In genomic region chr7:27540521-27540920, GRCm38 (mm10) we compare ENCODE assay signal across 16 mouse cellular contexts. TPM values are rescaled to one million over a fixed set of nuclear protein-coding genes. Genes with fewer than 3 reads are reported as not detected.
DNase-seq lines count a peak whose midpoint lies in the region; ATAC-seq and TF ChIP-seq lines count a peak whose summit lies in the region.
"Had no signal": no experiment of that assay in that cellular context is flagged by ENCODE, and none has a peak within 500 bp of the region (broad histone marks: within the 10 kb centered on the region; RNA-seq: fewer than 3 reads in every experiment).

No protein-coding gene starts in this region.

- no peaks in the 10 kb centered on the region; the same call in 1 of the 2 replicates for H3K79me2 ChIP-seq in MEL (ENCODE audit: control insufficient read depth, insufficient read depth, low read length, poor library complexity)

- H3K27me3 ChIP-seq in heart, embryonic 13.5 days (replicated peaks) = no peaks in the 10 kb centered on the region
- no peaks in the 10 kb centered on the region for H3K27me3 ChIP-seq in MEL (ENCODE audit: control insufficient read depth in 1 of 2, insufficient read depth in 2 of 2, low read length in 2 of 2)
- H3K27me3 ChIP-seq in forebrain, embryonic 13.5 days = no peaks in the 10 kb centered on the region
- H3K27me3 ChIP-seq in forebrain, embryonic 10.5 days (ENCODE audit: poor library complexity, severe bottlenecking) = no peaks in the 10 kb centered on the region; the same call in 1 of the 2 replicates

- no peak for ATAC-seq in heart, embryonic 13.5 days (ENCODE audit: extremely low read depth, insufficient number of reproducible peaks, low FRiP score, low TSS enrichment)
- peak; percentile 79 for ATAC-seq in erythroid progenitor cell, adult 5-6 weeks (replicated peaks; ENCODE audit: low FRiP score, poor library complexity, severe bottlenecking)
- peak; percentile 41 for ATAC-seq in megakaryocyte progenitor cell, adult 5-6 weeks (replicated peaks; ENCODE audit: poor library complexity)
- no peak for ATAC-seq in forebrain, embryonic 13.5 days

- no peak for TF ChIP-seq CTCF in MEL (IDR thresholded peaks at IDR 0.05 in 2 of 3, conservative IDR thresholded peaks at IDR 0.05 in 1 of 3; ENCODE audit: control insufficient read depth in 1 of 3, insufficient read depth in 1 of 3, low read depth in 2 of 3, low read length in 3 of 3, poor library complexity in 1 of 3, severe bottlenecking in 1 of 3)

- H3K36me3 ChIP-seq in heart, embryonic 13.5 days = peaks cover 47% of the 10 kb centered on the region
- peaks cover 0 to 9% of the 10 kb centered on the region in 2 experiments; a peak in 2 of 4 replicates for H3K36me3 ChIP-seq in MEL (ENCODE audit: control insufficient read depth in 1 of 2, insufficient read depth in 2 of 2, low read length in 2 of 2)
- peaks cover 48% of the 10 kb centered on the region for H3K36me3 ChIP-seq in forebrain, embryonic 13.5 days (ENCODE audit: poor library complexity, severe bottlenecking)
- H3K36me3 ChIP-seq in forebrain, embryonic 10.5 days (replicated peaks) = peaks cover 23% of the 10 kb centered on the region

- 0 out of 2 replicates have a peak overlapping the region, but pooled peaks have one; percentile 3 for H3K4me2 ChIP-seq in heart, embryonic 13.5 days
- no peak overlapping the region for H3K4me2 ChIP-seq in forebrain, embryonic 13.5 days
- H3K4me2 ChIP-seq: midbrain, embryonic 11.5 days had no signal

- H3K9me3 ChIP-seq in heart, embryonic 13.5 days = no peaks in the 10 kb centered on the region
- no peaks in the 10 kb centered on the region for H3K9me3 ChIP-seq in MEL (replicated peaks; ENCODE audit: insufficient read depth, low read length)
- H3K9me3 ChIP-seq in forebrain, embryonic 13.5 days (replicated peaks) = no peaks in the 10 kb centered on the region
- H3K9me3 ChIP-seq in forebrain, embryonic 10.5 days = no peaks in the 10 kb centered on the region

- peaks cover 34% of the 10 kb centered on the region for H3K4me1 ChIP-seq in heart, embryonic 13.5 days
- peaks cover 2 to 33% of the 10 kb centered on the region in 2 experiments for H3K4me1 ChIP-seq in MEL (ENCODE audit: control insufficient read depth in 1 of 2, insufficient read depth in 2 of 2, low read length in 2 of 2)
- peaks cover 16% of the 10 kb centered on the region for H3K4me1 ChIP-seq in forebrain, embryonic 13.5 days
- peaks cover 20% of the 10 kb centered on the region for H3K4me1 ChIP-seq in forebrain, embryonic 10.5 days

- no peak for TF ChIP-seq POLR2A in MEL (IDR thresholded peaks at IDR 0.05; ENCODE audit: control insufficient read depth in 1 of 2, insufficient read depth in 1 of 2, low read depth in 1 of 2, low read length in 2 of 2, poor library complexity in 1 of 2)

- no peak overlapping the region for H3K4me3 ChIP-seq in heart, embryonic 13.5 days
- H3K4me3 ChIP-seq in MEL (ENCODE audit: control insufficient read depth in 1 of 2, insufficient read depth in 1 of 2, low read depth in 2 of 2, low read length in 2 of 2) = no peak overlapping the region
- H3K4me3 ChIP-seq in forebrain, embryonic 13.5 days = no peak overlapping the region
- no peak overlapping the region for H3K4me3 ChIP-seq in forebrain, embryonic 10.5 days

- TF ChIP-seq EP300 in MEL (IDR thresholded peaks at IDR 0.05; ENCODE audit: low read depth in 1 of 2, low read length in 2 of 2) = peak; percentile 39 to 60; a peak in 3 of 4 replicates

- H3K27ac ChIP-seq in heart, embryonic 13.5 days (replicated peaks) = no peak overlapping the region
- H3K27ac ChIP-seq in MEL (ENCODE audit: control insufficient read depth, low read depth, low read length) = no peak overlapping the region
- H3K27ac ChIP-seq in forebrain, embryonic 13.5 days = no peak overlapping the region
- no peak overlapping the region for H3K27ac ChIP-seq in forebrain, embryonic 10.5 days

- H3K9ac ChIP-seq in heart, embryonic 13.5 days = no peak overlapping the region; the same call in 1 of the 2 replicates
- no peak overlapping the region for H3K9ac ChIP-seq in MEL (ENCODE audit: control insufficient read depth, low read depth, low read length, poor library complexity, severe bottlenecking)
- no peak overlapping the region for H3K9ac ChIP-seq in forebrain, embryonic 13.5 days

- TF ChIP-seq RAD21 in MEL (IDR thresholded peaks at IDR 0.05; ENCODE audit: low read depth, low read length) = no peak

- WGBS in heart, embryonic 13.5 days = 61% methylated on average over 2 of the region's 2 CpGs
- WGBS in forebrain, embryonic 13.5 days = 81% methylated on average over 2 of the region's 2 CpGs
- 77% methylated on average over 2 of the region's 2 CpGs for WGBS in forebrain, embryonic 10.5 days

- DNase-seq in heart, adult 8-10 months (ENCODE audit: low spot score) = no peak
- peak; percentile 68 for DNase-seq in MEL (ENCODE audit: low read depth, low spot score)
- DNase-seq in neural tube, embryonic 10.5 days (ENCODE audit: extremely low spot score, low spot score) = no peak
- no peak for DNase-seq in forebrain, embryonic 10.5 days (ENCODE audit: extremely low spot score, low spot score)
- DNase-seq: cerebellum, adult 8-10 months; embryo, embryonic 11 days; heart, postnatal 4 days; kidney, postnatal 25 days; layer of hippocampus, postnatal 36 days; lung, postnatal 14 days; right cerebral cortex, postnatal 25 days had no signal

RNA-seq across cellular contexts. Expression of gene Pld3, which starts 12.5 kb away (rescaled TPM):
- polyA plus RNA-seq in heart, embryonic 13.5 days (2015; fragmentation: Nextera tagmentation; extraction: Ambion mirVana) = 62.5 and 65.9 TPM in 2 replicates
- total RNA-seq in heart, adult 8-10 months (2022) = 10 to 100 TPM; 26.8 to 33.5 (median 30.5) TPM
- total RNA-seq in MEL (2012; rRNA removed) = 8.0 and 11.1 TPM in 2 replicates
- 10 to 100 TPM in 1 of 2 experiments, not detected in 1; 22.8 TPM for polyA plus RNA-seq in MEL (2012; ENCODE audit: insufficient read depth in 1 of 2, insufficient read length in 2 of 2, low read depth in 1 of 2, low replicate concordance in 2 of 2, missing spikeins in 1 of 2)
- total RNA-seq in erythroid progenitor cell, adult 5-6 weeks (2015; ENCODE audit: low replicate concordance) = 43.2 and 88.0 TPM in 2 replicates
- total RNA-seq in erythroid progenitor cell, adult 5-6 weeks (2017; ENCODE audit: low replicate concordance) = 19.1 and 26.3 TPM in 2 replicates
- 9.3 and 9.4 TPM in 2 replicates for total RNA-seq in megakaryocyte progenitor cell, adult 5-6 weeks (2015)
- 5.3 and 7.5 TPM in 2 replicates for total RNA-seq in megakaryocyte progenitor cell, adult 5-6 weeks (2017)
- polyA plus RNA-seq in forebrain, embryonic 13.5 days (2015; fragmentation: Nextera tagmentation; extraction: Ambion mirVana) = 68.2 and 72.8 TPM in 2 replicates
- 41.9 and 42.0 TPM in 2 replicates for polyA plus RNA-seq in forebrain, embryonic 10.5 days (2016; fragmentation: Nextera tagmentation; extraction: Ambion mirVana)

RNA-seq across cellular contexts. Expression of gene 2310022A10Rik, which starts 12.5 kb away (rescaled TPM):
- polyA plus RNA-seq in heart, embryonic 13.5 days (2015; fragmentation: Nextera tagmentation; extraction: Ambion mirVana) = 30.6 and 34.5 TPM in 2 replicates
- total RNA-seq in heart, adult 8-10 months (2022) = 10 to 100 TPM; 67.6 to 72.3 (median 70.8) TPM
- 5.9 and 6.6 TPM in 2 replicates for total RNA-seq in MEL (2012; rRNA removed)
- polyA plus RNA-seq in MEL (2012; ENCODE audit: insufficient read depth in 1 of 2, insufficient read length in 2 of 2, low read depth in 1 of 2, low replicate concordance in 2 of 2, missing spikeins in 1 of 2) = 10 to 100 TPM in 1 of 2 experiments, not detected in 1; 33.2 TPM
- total RNA-seq in erythroid progenitor cell, adult 5-6 weeks (2015; ENCODE audit: low replicate concordance) = 11.2 and 18.9 TPM in 2 replicates
- total RNA-seq in erythroid progenitor cell, adult 5-6 weeks (2017; ENCODE audit: low replicate concordance) = 1.6 and 6.8 TPM in 2 replicates
- 13.4 and 14.1 TPM in 2 replicates for total RNA-seq in megakaryocyte progenitor cell, adult 5-6 weeks (2015)
- 12.4 and 15.6 TPM in 2 replicates for total RNA-seq in megakaryocyte progenitor cell, adult 5-6 weeks (2017)
- 35.1 and 36.5 TPM in 2 replicates for polyA plus RNA-seq in forebrain, embryonic 13.5 days (2015; fragmentation: Nextera tagmentation; extraction: Ambion mirVana)
- 38.8 and 39.3 TPM in 2 replicates for polyA plus RNA-seq in forebrain, embryonic 10.5 days (2016; fragmentation: Nextera tagmentation; extraction: Ambion mirVana)

RNA-seq across cellular contexts. Expression of gene Hipk4, which starts 17.5 kb away (rescaled TPM):
- 0.20 and 0.36 TPM in 2 replicates for polyA plus RNA-seq in heart, embryonic 13.5 days (2015; fragmentation: Nextera tagmentation; extraction: Ambion mirVana)
- under 1 TPM in 3 of 4 experiments, not detected in 1; 0.14 to 0.16 (median 0.14) TPM for total RNA-seq in heart, adult 8-10 months (2022)
- total RNA-seq in MEL (2012; rRNA removed) = not detected in 2 replicates
- polyA plus RNA-seq in MEL (2012; ENCODE audit: insufficient read depth in 1 of 2, insufficient read length in 2 of 2, low read depth in 1 of 2, low replicate concordance in 2 of 2, missing spikeins in 1 of 2) = under 1 TPM in 1 of 2 experiments, not detected in 1; 0.26 TPM
- not detected in 2 replicates for total RNA-seq in erythroid progenitor cell, adult 5-6 weeks (2015; ENCODE audit: low replicate concordance)
- not detected in 2 replicates for total RNA-seq in erythroid progenitor cell, adult 5-6 weeks (2017; ENCODE audit: low replicate concordance)
- 0.10 and 0.25 TPM in 2 replicates for total RNA-seq in megakaryocyte progenitor cell, adult 5-6 weeks (2015)
- 0.07 and 0.29 TPM in 2 replicates for total RNA-seq in megakaryocyte progenitor cell, adult 5-6 weeks (2017)
- polyA plus RNA-seq in forebrain, embryonic 13.5 days (2015; fragmentation: Nextera tagmentation; extraction: Ambion mirVana) = 0.50 and 0.56 TPM in 2 replicates
- 0.41 and 0.63 TPM in 2 replicates for polyA plus RNA-seq in forebrain, embryonic 10.5 days (2016; fragmentation: Nextera tagmentation; extraction: Ambion mirVana)
- total RNA-seq: layer of hippocampus, postnatal 36 days had no signal

RNA-seq across cellular contexts. Expression of gene Prx, which starts 41.4 kb away (rescaled TPM):
- 2.0 and 2.1 TPM in 2 replicates for polyA plus RNA-seq in heart, embryonic 13.5 days (2015; fragmentation: Nextera tagmentation; extraction: Ambion mirVana)
- 1 to 10 TPM in 1 of 4 experiments, under 1 TPM in 3; 0.75 to 1.0 (median 0.80) TPM for total RNA-seq in heart, adult 8-10 months (2022)
- 0.39 TPM in 2 replicates for total RNA-seq in MEL (2012; rRNA removed)
- polyA plus RNA-seq in MEL (2012; ENCODE audit: insufficient read depth in 1 of 2, insufficient read length in 2 of 2, low read depth in 1 of 2, low replicate concordance in 2 of 2, missing spikeins in 1 of 2) = 1 to 10 TPM in 1 of 2 experiments, not detected in 1; 1.4 TPM
- total RNA-seq in erythroid progenitor cell, adult 5-6 weeks (2015; ENCODE audit: low replicate concordance) = 0.36 and 0.42 TPM in 2 replicates
- total RNA-seq in erythroid progenitor cell, adult 5-6 weeks (2017; ENCODE audit: low replicate concordance) = 1.4 and 5.1 TPM in 2 replicates
- 0.52 and 0.68 TPM in 2 replicates for total RNA-seq in megakaryocyte progenitor cell, adult 5-6 weeks (2015)
- total RNA-seq in megakaryocyte progenitor cell, adult 5-6 weeks (2017) = 0.75 and 0.81 TPM in 2 replicates
- polyA plus RNA-seq in forebrain, embryonic 13.5 days (2015; fragmentation: Nextera tagmentation; extraction: Ambion mirVana) = 1.5 and 1.8 TPM in 2 replicates
- 3.1 TPM in 2 replicates for polyA plus RNA-seq in forebrain, embryonic 10.5 days (2016; fragmentation: Nextera tagmentation; extraction: Ambion mirVana)

RNA-seq across cellular contexts. Expression of gene Akt2, which starts 50.8 kb away (rescaled TPM):
- 72.7 and 73.4 TPM in 2 replicates for polyA plus RNA-seq in heart, embryonic 13.5 days (2015; fragmentation: Nextera tagmentation; extraction: Ambion mirVana)
- 100 to 1,000 TPM; 169 to 227 (median 202) TPM for total RNA-seq in heart, adult 8-10 months (2022)
- 69.0 and 73.5 TPM in 2 replicates for total RNA-seq in MEL (2012; rRNA removed)
- polyA plus RNA-seq in MEL (2012; ENCODE audit: insufficient read depth in 1 of 2, insufficient read length in 2 of 2, low read depth in 1 of 2, low replicate concordance in 2 of 2, missing spikeins in 1 of 2) = 100 to 1,000 TPM in 1 of 2 experiments, not detected in 1; 127 TPM
- total RNA-seq in erythroid progenitor cell, adult 5-6 weeks (2015; ENCODE audit: low replicate concordance) = 28.5 and 59.9 TPM in 2 replicates
- 25.1 and 48.1 TPM in 2 replicates for total RNA-seq in erythroid progenitor cell, adult 5-6 weeks (2017; ENCODE audit: low replicate concordance)
- total RNA-seq in megakaryocyte progenitor cell, adult 5-6 weeks (2015) = 33.8 and 40.3 TPM in 2 replicates
- total RNA-seq in megakaryocyte progenitor cell, adult 5-6 weeks (2017) = 46.9 and 50.2 TPM in 2 replicates
- polyA plus RNA-seq in forebrain, embryonic 13.5 days (2015; fragmentation: Nextera tagmentation; extraction: Ambion mirVana) = 75.2 and 82.2 TPM in 2 replicates
- polyA plus RNA-seq in forebrain, embryonic 10.5 days (2016; fragmentation: Nextera tagmentation; extraction: Ambion mirVana) = 73.3 and 78.8 TPM in 2 replicates

Comparison
In these comparisons a context has a peak if more than half of its experiments do, and no peak if none do; other contexts are left out.
1. ATAC-seq: peak in erythroid progenitor cell, adult 5-6 weeks (single experiment) and megakaryocyte progenitor cell, adult 5-6 weeks (single experiment); none in heart, embryonic 13.5 days (single experiment) and forebrain, embryonic 13.5 days (single experiment).